Mouse (Mus musculus) cerebellum, adult 2 months (tissue): ENCODE measurements at regions not wholly inside any gene's neighbourhood (a gene's known extent, or its start where the extent isn't known, plus 50 kb on each side); places are given as distances from the start of the nearest gene placed in this dataset.

Source experiments
- CTCF ChIP-seq: fragments of 200-500 bp; IDR thresholded peaks from 2 replicates; pipeline ENCODE4 v1.5.1; 2011; ENCODE audit warnings: low read depth, mild to moderate bottlenecking, control low read depth, low read length, moderate library complexity, borderline replicate concordance; ENCODE audit not compliant: insufficient read depth
- POLR2A ChIP-seq: fragments of 200-500 bp; IDR thresholded peaks from 2 replicates; pipeline ENCODE4 v1.6.1; 2011; ENCODE audit warnings: low read length, control low read depth, borderline replicate concordance; ENCODE audit not compliant: insufficient read depth

DNA sequence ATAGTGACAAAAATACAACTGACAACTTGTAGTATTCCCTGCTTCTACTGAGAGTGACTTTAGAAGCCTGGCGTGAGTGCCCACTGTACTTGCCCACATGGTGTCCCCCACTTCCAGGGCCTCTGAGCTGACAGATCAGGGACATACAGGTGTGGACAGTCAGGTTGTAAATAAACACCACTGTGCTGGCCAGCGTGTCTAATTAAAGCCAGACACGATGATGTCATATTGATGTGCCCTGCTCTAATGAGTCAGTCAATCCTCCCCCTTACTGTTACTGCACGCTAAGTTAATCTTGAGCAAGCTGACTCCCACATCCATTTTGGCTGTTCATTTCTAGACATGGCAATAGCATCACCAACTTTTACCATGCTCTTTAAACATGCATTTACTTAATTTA, 164.7 kb downstream of the Pmp22 start:
- TF ChIP-seq POLR2A (no peak), CTCF (no peak)
